Mouse (Mus musculus) fibroblast of lung, adult 2 months (primary cell): ENCODE data around the gene Vmn1r7.
"Not testable (repeated sequence)": the region's sequence is repeated elsewhere in the genome, so short reads cannot be mapped to it uniquely, and the experiment has no call there.

Experiments used
- DNase-seq: peaks from one replicate; pipeline ENCODE4 v3.0.0-alpha.2; 2011; ENCODE audit warnings: low read depth

Gene Vmn1r7

GRCm38 (mm10) chr6:57025224-57025623 is at the start of gene Vmn1r7:
TSS of gene Vmn1r7 (minus strand) at chr6:57025324.
- DNase-seq: not testable (repeated sequence)

GRCm38 (mm10) chr6:57066487-57066886 is 41.4 kb upstream of the Vmn1r7 start, which contains the start of gene Vmn1r9:
TSS of gene Vmn1r9 (plus strand) at chr6:57066787.
- no peak for DNase-seq

- DNase-seq: no peak
Measured at GRCm38 (mm10) chr6:57063730-57064129, 38.6 kb upstream of the Vmn1r7 start.

- no peak for DNase-seq
Measured at GRCm38 (mm10) chr6:57034674-57035073, 9.6 kb upstream of the Vmn1r7 start.

GRCm38 (mm10) chr6:57031984-57032383 is 6.9 kb upstream of the Vmn1r7 start, which contains the start of gene Vmn1r8:
TSS of gene Vmn1r8 (plus strand) at chr6:57032284.
- no peak for DNase-seq

- no peak for DNase-seq
Measured at GRCm38 (mm10) chr6:56996943-56997342, 28.2 kb downstream of the Vmn1r7 start, which contains the start of gene Vmn1r6. TSS of gene Vmn1r6 (plus strand) at chr6:56997243.
